Mouse (Mus musculus) splenic B cell, adult 2 months (primary cell): ENCODE data around the gene Hnrnpc.

Source experiments
- DNase-seq: peaks from one replicate; pipeline ENCODE4 v3.0.0-alpha.2; 2011; ENCODE audit warnings: low read depth, low spot score
- H3K27me3 ChIP-seq: 2 replicates; pipeline ENCODE4 v1.6.1; 2012; ENCODE audit warnings: mild to moderate bottlenecking, low read length, moderate library complexity, mixed read lengths; ENCODE audit not compliant: control insufficient read depth, poor library complexity, insufficient read depth, severe bottlenecking
- H3K36me3 ChIP-seq: 2 replicates; pipeline ENCODE4 v1.6.1; 2012; ENCODE audit warnings: mild to moderate bottlenecking, low read length, moderate library complexity, mixed read lengths; ENCODE audit not compliant: control insufficient read depth, poor library complexity, insufficient read depth, severe bottlenecking

Hnrnpc gene

DNA sequence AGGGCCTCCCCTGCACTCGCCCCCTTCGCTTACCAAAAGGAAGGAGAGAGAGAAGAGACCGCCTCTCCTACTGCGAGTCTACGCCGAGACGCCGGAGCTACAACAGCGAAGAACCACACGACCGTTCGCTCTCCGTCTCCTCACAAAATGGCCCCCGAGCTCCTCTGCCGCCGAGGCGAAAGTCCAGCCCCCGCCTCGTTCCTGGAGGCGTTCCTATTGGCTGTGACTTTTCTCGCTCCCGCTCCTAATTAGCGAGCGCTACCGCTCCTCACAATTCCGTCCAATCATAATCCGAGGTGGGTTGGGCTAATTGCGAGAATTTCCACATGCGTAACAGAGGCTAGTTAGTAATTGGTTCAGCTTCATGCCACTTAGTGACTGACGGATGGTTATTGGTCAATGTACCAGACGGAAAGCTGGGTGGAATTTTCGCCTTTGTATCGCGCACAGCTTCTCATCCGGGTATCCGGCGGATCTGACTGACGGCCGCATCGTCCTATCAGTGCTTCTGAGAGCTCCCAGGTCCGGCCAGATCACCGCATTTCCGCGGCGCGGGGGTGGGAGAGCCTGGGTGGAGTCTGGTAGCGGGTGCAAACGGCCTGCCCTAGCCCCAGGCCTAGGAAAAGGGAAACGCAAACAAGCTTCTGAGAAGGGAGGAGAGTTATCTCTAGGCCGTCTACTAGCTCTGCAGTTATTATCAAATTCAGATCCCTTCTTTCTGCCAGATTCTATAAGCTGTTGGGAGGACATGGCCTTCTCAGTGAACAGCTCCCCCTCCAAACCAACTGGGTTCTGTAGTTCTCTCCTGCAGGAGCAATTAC, at the start of gene Hnrnpc:
Gene Hnrnpc (minus strand): TSS at position 173 of the 821 bp plus-strand sequence.
- H3K27me3 ChIP-seq = no peaks in the 10 kb centered on the region
- 0 out of 2 replicates have a peak, but pooled peaks cover 1% of the 10 kb centered on the region for H3K36me3 ChIP-seq
- peak; percentile 100 for DNase-seq

DNA sequence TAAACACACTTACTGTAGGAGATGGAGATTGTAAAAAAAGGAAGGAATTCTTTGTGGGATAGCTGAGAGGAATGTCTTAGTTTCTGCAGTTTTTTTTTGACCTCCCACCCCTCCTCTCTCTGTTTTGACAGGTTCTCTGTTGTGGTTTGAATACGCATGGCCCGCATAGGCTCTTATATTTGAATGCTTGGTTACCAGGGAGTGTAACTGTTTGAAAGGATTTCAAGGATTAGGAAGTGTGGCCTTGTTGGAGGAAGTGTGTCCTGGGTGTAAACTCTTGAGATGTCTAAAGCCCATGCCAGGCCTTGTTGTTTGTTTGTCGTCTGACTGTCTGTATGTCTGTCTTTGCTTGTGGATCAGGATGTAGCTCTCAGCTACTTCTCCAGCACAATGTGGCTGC, 48.8 kb upstream of the Hnrnpc start:
- H3K36me3 ChIP-seq = peaks cover 1% of the 10 kb centered on the region; the same call in 1 of the 2 replicates
- DNase-seq = no peak

DNA sequence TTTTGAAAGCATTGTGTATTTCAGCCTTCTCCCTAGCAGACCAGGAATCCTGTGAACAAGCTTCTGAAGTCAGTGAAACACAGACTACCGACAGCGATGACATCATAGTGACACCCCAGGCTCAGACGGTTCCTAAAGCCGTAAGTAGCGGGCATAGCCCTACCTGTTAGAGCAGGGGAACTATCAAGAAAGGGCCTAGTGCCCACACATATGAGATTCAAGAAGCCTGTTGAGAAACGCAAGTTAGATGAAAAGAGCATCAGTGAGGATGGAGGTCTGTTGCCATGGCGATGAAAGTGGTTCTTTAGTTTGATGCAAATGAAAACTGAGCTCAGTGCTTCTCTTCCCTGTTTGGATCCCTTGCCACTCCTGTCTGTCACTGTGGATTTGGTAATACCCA, 48.4 kb upstream of the Hnrnpc start:
- no peak for DNase-seq
- peaks cover 1% of the 10 kb centered on the region; the same call in 1 of the 2 replicates for H3K36me3 ChIP-seq

More for the DNA sequence above, 48.8 kb upstream of the Hnrnpc start:
- no peaks in the 10 kb centered on the region for H3K27me3 ChIP-seq

DNA sequence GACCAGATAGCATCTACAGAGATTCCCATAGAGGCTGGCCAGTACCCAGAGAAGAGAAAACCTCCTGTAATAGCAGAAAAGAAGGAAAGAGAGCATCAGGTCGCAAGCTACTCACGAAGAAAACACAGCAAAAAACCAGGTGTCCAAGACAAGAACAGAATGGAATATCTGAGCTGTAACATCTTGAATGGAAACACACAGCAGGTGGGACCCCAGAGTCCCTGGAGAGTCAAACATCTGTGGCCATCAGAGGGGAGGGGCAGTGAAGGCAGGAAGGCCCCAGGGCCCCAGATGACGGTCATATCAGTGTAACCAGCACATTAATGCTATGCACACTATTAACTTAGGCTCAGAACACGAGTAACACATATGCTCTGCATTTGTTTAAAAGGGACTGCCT, 46.1 kb upstream of the Hnrnpc start:
- peak; percentile 42 for DNase-seq
- no peaks in the 10 kb centered on the region for H3K27me3 ChIP-seq
- H3K36me3 ChIP-seq = peaks cover 1% of the 10 kb centered on the region; the same call in 1 of the 2 replicates

More for the DNA sequence above, 48.4 kb upstream of the Hnrnpc start:
- H3K27me3 ChIP-seq = no peaks in the 10 kb centered on the region

DNA sequence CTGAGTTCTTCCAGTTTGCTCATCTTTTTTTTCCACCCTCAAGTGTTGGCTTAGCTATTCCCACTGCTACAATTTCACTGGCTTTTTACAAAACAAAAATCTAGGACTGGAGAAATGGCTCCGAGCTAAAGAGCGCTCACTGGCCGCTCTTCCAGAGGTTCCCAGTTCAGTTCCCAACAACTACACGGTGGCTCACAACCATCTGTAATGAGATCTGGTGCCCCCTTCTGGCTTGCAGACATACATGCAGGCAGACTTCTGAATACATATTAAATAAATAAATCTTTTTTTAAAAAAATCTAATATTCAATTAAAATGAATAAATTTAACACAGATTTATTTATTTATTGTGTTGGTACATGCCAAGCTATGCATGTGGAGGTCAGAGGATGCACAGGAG, 42.7 kb upstream of the Hnrnpc start:
- peak; percentile 55 for DNase-seq
- H3K27me3 ChIP-seq = no peaks in the 10 kb centered on the region

DNA sequence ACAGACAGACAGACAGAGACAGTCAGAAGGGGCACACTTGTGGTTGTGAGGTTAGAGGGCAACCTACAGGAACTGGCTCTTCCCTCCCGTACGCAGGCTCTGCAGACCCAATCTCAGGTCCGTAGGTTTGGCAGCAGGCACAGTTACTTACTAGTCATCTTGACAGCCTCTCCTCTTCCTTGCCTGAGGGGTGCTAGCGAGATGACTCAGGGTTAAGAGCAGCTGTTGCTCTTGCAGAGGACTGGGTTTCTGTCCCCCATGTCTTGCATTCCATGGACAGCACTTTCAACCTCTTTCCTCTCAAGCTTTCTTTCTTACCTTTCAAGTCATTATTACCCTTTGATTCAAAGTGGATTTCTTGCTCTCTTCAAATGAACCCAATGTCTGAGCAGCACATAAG, 40.3 kb upstream of the Hnrnpc start:
- DNase-seq = no peak
- no peaks in the 10 kb centered on the region for H3K27me3 ChIP-seq
- H3K36me3 ChIP-seq = peaks cover 1% of the 10 kb centered on the region; the same call in 1 of the 2 replicates

More for the DNA sequence above, 42.7 kb upstream of the Hnrnpc start:
- peaks cover 1% of the 10 kb centered on the region; the same call in 1 of the 2 replicates for H3K36me3 ChIP-seq

DNA sequence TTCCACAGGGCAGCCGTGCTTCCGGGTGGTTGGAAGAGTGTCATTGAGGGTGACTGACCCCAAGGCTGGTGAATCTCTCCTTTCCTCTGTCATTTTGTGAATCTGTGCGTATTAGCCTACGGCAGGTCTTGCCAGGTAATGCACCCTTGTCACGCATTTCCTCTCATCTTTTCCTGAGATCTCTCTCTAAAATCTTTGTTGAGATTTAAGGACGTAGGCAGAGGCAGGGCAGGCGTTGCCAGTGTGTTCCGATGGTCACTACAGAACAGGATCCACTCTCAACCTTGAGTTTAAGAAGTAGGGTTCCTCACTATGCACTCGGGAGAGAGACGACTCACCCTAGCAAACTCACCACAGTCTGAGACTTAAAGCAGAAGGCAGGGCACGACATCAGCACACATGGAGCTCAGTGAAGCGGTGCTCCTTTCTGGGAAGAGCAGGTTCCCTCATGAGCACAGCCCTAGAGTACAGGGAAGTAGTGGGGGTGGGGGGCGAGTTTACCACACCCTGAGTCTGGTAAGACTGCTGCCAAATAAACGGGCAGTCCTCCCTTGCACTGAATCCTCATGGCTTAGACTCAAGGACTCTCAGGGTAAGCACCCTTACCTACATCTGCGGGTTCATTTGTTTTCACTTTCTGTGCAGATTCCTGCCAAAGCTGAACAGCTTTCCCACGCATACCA, 37.8 kb upstream of the Hnrnpc start:
- Histone ChIP-seq H3K27me3 (no peaks in the 10 kb centered on the region), H3K36me3 (no peaks in the 10 kb centered on the region)
- DNase-seq = peak; percentile 37

DNA sequence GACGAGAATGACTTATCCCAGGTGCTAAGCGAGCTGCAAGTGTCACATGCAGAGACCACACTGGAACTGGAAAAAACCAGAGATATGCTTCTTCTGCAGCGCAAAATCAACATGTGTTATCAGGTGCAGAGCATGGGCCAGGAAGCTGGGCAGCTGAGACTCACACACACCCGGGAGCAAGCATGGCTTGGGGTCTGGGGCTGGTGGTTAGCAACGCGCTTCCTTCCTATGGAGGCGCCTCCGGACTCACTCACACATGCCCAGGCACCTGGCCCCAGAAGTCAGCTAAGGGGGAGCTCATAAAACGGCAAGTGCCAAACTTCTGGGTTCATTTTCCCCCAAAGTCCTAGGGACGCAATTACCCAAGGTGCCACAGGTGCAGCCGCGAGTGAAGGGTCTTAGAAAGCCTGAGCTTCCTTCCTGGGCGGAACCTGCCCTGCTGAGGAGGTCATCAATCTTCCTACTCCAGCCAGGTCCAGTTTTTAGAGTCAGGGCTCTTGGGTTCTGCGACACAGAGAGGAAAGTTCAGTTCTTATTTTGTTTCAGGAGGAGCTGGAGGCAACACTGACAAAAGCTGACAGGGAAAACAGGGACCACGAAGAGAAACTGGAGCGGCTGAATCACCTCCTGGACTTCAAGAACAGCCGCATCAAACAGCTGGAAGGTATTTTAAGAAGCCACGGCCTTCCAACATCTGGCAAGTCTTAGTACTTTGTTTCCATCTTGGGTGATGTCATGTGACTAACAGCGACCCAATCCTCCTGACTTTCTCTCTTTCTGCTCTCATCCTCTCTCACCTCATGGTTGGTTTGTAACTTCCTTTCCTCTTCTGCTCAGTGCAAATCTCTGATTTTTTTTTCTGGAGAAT, 37.0 kb upstream of the Hnrnpc start:
- peak; percentile 67 for DNase-seq
- Histone ChIP-seq H3K36me3 (no peaks in the 10 kb centered on the region), H3K27me3 (no peaks in the 10 kb centered on the region)

DNA sequence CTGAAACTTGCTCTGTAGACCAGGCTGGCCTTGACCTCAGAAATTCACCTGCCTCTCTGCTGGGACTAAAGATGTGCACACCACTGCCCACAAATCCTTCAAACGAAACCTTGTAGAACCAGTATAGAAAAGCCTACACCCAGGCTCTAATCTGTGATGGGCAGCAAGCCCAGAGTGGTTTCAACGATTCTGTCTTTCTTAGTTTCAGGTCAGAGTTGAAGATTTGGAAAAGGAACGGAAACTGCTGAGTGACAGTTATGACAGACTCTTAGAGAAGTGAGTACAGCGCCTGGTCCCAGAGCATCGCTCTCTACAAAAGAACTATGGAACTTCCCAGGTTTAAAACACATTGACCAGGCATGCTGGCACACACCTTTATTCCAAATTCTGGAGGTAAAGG, 29.8 kb upstream of the Hnrnpc start:
- peak; percentile 29 for DNase-seq
- H3K27me3 ChIP-seq = no peaks in the 10 kb centered on the region
- no peaks in the 10 kb centered on the region for H3K36me3 ChIP-seq

DNA sequence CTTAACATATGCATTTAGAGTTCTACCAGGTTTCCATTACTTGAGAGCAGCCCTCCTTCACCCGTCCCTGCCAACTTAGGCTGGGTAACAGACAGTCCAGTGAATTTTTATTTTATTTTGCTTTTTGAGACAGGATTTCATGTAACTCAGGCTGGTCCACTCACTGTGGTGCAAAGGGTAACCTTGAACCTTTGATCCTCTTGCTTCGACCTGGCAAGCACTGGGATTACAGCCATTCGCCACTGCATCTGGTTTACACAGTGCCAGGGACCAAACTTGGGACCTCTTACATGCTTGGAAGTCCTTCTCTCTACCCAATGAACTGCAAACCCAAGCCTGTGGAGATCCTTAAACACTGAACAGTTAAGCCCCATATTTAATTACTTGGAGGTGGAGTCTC, 20.8 kb upstream of the Hnrnpc start:
- no peaks in the 10 kb centered on the region for H3K36me3 ChIP-seq
- H3K27me3 ChIP-seq = no peaks in the 10 kb centered on the region
- DNase-seq = no peak

DNA sequence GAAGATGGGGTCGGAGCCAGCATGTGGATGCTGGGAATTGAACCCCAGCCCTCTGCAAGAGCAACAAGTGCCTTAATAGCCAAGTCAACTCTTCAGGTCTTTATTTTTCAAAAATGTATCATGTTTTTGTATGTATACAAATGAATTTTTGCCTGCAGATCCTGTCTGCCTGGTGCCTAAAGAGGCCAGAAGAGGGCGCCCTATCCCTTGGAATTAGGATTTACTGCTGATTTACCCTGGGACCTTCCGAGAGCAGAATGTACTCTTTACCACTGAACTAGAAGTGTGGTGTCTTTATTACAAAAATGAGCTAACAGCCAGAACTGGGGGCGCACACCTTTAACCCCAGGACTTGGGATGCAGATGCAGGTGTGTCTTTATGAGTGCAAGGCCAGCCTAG, 20.1 kb upstream of the Hnrnpc start:
- peak; percentile 88 for DNase-seq
- no peaks in the 10 kb centered on the region for H3K36me3 ChIP-seq
- H3K27me3 ChIP-seq = no peaks in the 10 kb centered on the region

DNA sequence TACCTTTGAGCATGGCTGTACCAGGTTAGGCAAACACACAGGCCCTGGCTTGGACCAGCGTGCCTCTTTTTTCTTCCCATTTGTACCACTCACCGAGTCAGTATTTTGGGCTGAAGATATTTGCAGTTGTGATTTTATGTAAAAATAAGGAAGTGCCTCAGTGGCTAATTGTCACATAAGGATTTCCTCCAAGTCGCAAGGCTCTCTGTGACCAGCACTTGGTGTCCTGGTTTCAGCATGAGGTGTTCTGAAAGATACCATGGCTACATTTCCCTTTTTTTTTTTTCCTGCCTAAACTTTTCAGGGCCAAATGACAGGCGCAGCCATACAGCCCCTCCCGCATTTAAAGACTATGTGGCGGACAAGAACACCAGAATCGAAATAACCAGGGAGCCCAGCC, 16.3 kb upstream of the Hnrnpc start:
- no peak for DNase-seq
- Histone ChIP-seq H3K27me3 (no peaks in the 10 kb centered on the region), H3K36me3 (no peaks in the 10 kb centered on the region)

DNA sequence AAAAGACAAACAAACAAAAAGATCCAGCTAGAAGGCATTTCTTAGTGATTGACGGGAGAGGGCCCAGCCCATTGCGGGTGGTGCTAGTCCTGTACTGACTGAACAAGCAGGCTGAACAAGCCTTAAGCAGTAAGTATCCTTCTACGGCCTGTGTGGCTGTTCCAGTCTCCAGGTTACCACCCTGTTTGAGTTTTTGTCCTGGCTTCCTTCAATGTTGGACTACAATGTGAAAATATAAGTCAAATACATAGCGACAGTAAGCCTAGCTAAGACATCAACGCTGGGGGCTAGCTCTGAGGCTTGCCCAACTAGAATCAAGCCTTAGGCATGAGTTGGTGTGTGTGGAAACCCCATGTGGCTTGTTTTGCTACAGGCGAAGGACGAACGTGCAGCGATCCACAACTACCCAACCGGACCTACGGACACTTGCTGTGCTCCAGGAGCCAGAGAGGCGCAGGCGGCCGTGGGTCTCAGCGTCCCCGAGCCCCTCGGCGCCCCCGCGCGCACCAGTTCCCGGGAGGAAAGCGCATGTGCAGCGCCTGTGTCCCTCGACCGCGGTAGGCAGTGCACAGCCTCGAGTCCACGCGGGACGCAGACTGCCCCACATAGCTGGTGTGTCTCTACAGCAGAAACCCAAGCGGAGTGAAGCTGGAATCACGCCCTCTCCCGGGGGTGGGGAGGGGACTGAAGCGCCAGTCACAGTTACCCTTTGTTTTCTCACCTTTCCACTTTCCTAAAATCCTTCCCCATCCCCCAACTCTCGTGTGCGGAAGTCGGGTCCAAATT, 15.2 kb upstream of the Hnrnpc start:
- Histone ChIP-seq H3K27me3 (no peaks in the 10 kb centered on the region), H3K36me3 (no peaks in the 10 kb centered on the region)
- peak; percentile 36 for DNase-seq

DNA sequence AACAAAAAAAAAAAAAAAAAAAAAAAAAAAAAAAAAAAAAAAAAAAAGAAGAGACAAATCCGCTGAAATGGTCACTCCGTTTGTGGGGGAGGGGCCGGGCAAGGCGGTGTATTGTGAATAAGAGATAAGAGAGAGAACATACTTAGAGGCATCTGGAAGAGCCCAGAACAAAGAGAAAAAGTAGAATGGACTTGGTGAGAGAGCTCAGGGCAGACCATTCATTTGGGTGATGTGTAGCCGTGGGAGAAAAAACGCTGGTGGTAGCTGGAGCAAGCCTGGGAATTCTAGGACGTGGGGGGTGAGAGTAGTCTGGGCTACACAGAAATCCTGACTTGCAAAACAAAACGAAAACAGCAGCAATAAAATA, 14.6 kb upstream of the Hnrnpc start:
- no peak for DNase-seq
- Histone ChIP-seq H3K27me3 (no peaks in the 10 kb centered on the region), H3K36me3 (no peaks in the 10 kb centered on the region)
